Mouse (Mus musculus): ENCODE measurements around the gene Adipor1. TPM values are rescaled to one million over a fixed set of nuclear protein-coding genes. Genes with fewer than 3 reads are reported as not detected.

Adipor1 gene
- total RNA-seq (2017), result 373 and 380 TPM in 2 replicates

DNA sequence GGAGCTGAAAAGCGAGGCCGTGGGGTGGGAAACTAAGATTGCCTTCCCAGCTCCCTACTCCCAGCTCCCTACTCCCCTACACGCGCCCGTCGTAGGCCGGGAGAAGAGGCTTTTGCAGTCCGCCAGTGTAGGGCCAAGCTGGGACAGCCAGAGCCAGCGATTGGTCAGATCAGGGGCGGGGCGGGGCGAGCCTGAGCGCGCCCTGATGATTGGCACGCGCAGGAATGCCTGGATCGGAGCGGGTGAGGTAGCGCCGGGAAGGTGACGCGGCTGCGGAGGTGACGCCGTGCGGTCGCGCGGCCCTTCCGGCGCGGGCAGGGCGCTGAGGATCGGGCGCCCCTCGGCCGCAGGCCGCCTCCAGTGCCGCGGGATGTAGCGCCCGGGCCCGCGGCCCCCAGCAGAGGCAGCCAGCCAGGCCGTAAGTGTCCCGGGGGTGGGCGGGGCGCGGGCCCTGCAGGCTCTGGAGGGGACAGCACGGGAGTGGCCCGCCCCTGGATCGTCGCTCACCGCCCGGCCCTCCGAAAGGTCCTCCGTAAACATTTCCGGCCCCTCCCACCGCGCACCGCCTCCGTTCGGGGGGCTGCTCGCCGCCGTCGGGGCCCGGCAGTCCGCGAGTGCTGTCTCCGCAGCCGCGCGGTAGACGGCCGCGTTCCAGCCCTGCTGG lies at the start of gene Adipor1:
Gene Adipor1, plus strand, starts transcription at position 211 of the 664 bp plus-strand sequence.
- peak; percentile 91 for ATAC-seq (ENCODE audit: extremely low read depth, insufficient number of reproducible peaks, low FRiP score, poor library complexity, severe bottlenecking)

DNA sequence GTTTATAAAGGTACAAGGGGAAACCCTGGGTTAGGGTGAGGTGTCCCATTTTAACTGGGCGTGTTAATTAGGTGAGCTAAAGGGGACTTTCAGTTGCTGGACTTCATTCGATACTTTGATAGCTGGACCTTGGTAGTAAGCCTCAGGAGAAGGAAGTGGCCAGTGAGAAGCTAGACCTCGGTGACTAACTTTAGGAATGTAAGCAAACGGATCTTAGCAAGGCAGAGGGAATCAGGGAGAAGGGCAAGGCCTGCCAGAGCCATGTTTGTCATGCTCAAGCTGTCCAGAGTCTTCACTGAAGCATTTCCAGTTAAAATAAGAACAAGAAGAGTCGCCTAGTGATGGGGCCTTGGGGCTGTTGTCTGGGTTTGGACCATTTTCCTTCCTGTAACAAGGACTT lies 49.7 kb upstream of the Adipor1 start:
- ATAC-seq (ENCODE audit: extremely low read depth, insufficient number of reproducible peaks, low FRiP score, poor library complexity, severe bottlenecking), result no peak

DNA sequence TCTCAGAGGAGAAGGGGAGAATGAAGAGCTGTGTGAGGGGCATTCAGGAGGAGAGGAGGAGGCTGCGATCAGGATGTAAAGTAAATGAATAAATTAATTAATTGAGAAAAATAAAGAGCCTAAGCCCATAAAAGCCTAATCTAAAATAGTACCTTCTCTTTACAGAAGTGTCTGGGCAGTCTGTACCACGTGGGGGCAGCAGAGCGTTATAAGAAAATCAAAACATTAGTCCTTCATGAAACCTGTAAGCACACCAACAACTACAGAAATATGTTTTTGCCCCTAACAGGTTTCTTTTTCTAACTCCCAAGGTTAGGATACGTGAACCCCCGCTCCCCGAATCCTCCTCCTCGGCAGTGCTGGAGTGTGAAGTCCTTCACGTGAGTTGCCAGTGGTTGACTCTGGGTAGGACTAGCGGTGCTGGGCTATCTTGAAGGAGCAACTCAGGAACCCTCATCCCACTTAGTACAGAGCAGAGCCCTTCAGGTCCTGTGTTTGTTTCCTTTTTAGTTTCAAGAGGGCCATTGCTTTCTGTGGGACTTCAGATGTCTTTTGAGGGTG lies 46.3 kb upstream of the Adipor1 start:
- ATAC-seq (ENCODE audit: extremely low read depth, insufficient number of reproducible peaks, low FRiP score, poor library complexity, severe bottlenecking), result peak; percentile 55; the same call in 1 of the 2 replicates

DNA sequence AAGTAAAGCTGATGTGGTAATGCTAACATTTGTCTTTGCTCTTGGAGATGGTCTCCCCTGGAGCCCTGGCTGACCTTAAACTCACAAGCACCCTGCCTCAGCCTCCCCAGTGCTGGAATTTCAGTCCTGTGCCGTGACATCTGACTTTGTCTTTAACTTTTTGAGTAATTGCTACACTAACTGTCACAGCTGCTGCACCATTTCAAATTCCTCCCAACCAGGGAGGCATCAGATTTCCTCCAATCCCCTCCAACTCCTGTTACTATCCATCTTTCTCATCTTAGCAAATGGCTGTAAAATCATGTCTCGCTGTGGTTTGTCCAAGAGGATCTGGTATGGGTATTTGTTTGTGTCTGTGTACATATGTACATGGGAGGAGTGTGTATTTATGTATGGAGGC lies 41.1 kb upstream of the Adipor1 start:
- no peak for ATAC-seq (ENCODE audit: extremely low read depth, insufficient number of reproducible peaks, low FRiP score, poor library complexity, severe bottlenecking)

DNA sequence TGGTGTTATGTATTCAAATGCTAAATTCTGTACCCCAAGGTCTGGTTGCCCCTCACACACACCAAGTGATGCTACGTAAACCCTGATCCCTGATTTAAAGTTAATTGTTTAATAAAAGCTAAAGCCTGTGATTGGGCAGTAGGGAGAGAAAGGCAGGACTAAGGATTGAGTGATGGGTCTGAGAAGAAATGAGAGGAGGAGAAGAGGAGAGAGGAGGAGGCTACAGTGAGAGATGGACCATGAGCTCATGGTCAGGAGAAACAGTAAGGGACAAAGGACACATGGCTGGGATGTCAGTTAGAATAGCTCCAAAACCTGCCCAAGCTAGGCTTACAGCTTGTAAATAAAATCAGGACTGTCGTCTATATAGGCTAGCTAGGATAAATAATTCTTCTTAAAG lies 34.1 kb upstream of the Adipor1 start:
- ATAC-seq (ENCODE audit: extremely low read depth, insufficient number of reproducible peaks, low FRiP score, poor library complexity, severe bottlenecking), result no peak

DNA sequence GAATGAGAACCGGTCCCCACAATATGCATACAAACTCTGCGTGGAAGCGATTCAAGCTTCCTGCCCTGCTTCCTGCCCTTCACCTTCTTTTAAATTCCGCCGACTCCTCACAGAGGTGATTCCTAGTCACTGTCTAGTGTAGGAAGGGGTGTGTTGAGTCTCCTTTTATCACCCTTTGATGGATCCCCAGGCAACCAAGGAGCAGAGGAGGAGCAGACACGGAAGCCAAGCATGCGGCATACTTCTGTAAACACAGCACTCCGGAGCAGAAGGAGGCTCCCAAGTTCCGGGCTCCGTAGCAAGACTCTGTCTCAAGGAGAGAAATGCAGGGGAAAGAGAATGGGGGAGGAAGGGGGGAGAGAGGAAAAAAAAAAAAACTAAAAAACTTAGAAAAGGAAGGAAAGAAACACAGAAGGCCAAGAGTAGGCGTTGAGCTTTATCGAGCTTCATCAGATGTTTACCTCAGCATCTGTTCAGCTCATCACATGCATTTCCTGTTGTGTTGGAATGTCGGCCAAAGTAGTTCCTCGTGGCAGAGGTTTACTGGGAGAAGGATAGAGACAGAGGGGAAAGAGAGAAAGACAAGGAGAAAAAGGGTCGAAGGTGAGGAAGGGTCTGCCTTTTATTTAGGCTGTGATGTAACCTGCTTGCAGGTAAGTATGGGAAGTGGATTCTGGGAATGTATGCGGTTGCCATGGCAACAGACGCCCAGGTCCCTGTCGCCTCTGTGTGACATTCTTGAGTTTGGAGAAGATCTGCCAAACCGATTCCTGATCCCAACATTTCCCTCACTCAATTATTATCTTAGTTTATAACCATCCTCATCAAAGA lies 33.2 kb upstream of the Adipor1 start:
- no peak for ATAC-seq (ENCODE audit: extremely low read depth, insufficient number of reproducible peaks, low FRiP score, poor library complexity, severe bottlenecking)

DNA sequence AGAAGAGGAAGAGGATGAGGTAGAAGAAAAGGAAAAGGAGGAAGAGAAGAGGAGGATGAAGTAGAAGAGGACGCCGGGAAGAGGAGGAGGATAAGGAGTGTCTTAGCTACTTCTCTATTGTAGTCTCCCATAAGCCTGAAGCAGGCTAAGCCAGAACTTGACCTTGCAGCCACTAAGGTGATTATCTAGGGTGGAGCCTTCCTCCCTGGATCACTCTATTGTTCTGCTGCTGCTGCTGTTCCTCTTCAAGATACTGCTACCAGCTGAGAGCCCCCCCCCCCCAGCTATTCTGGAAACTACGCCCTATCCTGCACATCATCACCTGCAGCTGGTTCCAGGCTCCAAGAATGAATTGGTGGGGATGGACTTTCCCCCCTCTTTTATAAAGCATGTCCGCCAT lies 30.6 kb upstream of the Adipor1 start:
- no peak for ATAC-seq (ENCODE audit: extremely low read depth, insufficient number of reproducible peaks, low FRiP score, poor library complexity, severe bottlenecking)

DNA sequence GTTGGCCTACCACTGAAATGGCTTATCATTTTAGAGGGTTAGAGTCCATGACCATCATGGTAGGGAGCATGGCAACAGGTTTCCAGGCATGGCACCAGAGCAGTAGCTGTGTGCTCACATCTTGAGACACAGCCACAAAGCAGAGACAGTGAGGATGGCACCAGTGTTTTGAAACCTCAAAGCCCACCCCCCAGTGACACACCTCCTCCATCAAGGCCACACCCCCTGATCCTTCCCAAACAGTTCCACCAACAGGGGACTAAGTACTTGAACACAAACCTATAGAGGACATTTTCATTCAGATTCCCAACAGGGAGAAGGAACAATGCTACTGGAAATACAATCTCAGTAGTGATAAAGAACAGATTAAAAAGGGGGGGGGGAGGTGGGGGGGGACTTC lies 30.0 kb upstream of the Adipor1 start:
- ATAC-seq (ENCODE audit: extremely low read depth, insufficient number of reproducible peaks, low FRiP score, poor library complexity, severe bottlenecking), result no peak

DNA sequence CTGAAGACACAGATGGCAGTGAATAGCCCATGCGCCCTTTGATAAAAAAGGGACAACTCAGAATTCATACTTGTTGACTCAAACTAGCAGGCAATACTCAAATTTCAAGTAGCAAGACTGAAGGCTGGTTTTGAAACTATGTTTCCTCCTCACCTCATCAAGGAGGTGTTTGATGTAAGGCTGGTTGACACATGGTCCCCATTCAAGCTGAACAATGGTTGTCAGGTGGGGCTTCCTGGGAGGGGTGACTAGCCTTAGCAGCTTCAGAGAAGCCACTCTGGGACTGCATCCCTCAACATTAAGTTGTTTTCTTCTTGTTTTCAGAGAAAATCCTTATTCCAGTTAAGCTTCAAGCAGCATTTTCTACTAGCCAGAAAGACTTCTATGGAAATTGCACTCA lies 29.5 kb upstream of the Adipor1 start, which contains the start of gene 4933406M09Rik:
Gene 4933406M09Rik, plus strand, starts transcription at position 275 of the 400 bp plus-strand sequence.
- ATAC-seq (ENCODE audit: extremely low read depth, insufficient number of reproducible peaks, low FRiP score, poor library complexity, severe bottlenecking), result no peak

DNA sequence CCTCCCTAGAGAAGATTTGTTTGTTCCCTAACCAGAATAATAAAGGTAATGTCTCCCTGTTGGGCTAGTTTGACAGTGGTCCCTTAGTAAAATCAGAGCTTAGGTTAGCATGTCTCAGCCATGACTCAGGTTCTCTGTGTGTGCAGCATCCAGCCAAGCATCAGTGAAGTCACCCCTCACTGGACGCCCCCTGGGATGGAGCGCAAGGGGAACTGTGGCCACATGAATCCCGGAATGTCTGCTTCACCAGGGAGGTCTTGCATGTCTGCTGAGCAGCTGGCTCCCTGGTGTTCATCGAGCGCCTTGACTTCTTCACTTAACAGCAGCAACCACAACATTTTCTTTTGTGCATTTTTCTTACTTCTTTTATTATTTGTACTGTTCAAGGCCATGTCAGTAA lies 21.4 kb upstream of the Adipor1 start:
- ATAC-seq (ENCODE audit: extremely low read depth, insufficient number of reproducible peaks, low FRiP score, poor library complexity, severe bottlenecking), result no peak

DNA sequence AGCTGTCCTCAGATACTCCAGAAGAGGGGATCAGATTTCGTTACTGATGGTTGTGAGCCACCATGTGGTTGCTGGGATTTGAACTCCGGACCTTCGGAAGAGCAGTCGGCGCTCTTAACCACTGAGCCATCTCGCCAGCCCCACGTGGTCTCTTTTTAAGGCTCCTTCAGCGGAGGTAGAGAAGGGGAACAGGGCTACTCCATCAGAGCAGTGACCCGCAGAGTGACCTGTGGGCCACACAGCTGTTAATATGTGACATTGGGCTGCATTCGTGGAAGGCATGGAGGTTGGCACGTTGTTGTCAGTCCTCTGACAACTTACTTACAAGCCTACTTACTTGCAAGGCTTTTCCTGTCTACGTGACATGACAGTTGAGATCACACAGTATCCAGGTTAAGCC lies 17.0 kb upstream of the Adipor1 start:
- no peak for ATAC-seq (ENCODE audit: extremely low read depth, insufficient number of reproducible peaks, low FRiP score, poor library complexity, severe bottlenecking)

DNA sequence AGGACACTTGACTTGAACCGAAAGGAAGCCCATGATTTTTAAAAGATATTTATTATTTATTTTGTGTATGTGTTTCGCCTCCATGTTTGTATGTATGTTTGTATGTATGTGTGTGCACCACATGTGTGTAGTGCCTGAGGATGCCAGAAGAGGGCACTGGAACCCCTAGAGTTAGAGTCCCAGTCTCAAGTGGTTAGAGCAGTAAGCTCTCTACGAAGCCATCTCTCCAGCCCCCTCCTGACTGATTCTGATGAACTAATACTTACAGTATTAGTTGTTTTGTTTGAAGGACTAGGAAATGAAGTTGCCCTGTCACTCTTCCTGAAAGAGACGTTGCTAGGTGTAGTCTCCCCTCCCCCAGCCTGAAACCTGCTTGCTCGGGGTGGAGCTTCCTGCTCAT lies 15.4 kb upstream of the Adipor1 start:
- ATAC-seq (ENCODE audit: extremely low read depth, insufficient number of reproducible peaks, low FRiP score, poor library complexity, severe bottlenecking), result peak; percentile 51; the same call in 1 of the 2 replicates

DNA sequence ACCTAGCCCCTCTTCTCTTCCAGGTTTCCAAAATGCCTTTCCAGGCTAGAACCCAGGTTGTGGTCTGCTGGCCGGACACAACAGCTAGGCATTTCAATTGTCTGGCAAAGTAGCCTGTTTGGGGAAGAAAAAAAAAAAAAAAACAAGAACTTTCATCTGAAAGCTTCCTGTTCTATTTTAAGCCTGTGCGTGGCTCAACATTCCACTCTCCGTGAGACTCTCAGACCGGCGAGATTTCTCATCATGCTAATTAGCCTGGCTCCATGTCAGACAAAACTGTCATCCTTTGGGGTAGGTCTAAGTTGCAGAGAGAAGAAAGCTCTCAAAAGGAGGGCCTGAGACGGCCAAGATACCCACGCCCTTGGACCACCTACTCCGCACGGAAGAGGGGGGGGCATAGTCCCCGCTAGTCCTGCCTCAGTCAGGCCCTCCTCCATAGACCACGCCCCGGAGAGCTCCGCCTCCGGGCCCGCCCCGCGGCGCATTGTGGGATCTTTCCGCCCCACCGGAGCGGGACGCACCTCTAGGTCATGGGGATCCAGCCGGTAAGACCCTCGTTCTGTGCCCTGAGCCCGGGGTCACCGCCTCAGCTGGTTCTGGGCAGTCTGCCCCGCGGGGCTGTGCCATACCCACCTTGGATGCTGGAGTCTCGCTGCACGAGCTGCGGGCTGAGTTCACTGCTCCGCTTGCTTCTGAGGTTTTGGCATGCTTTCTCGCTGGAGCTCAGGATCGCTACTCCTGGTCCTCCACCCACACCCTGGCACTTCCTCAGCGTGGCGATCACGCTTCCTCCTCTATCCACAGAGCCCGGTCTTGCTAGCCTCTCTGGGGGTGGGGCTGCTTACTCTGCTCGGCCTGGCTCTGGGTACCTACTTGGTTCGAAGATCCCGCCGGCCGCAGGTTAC lies 9.4 kb upstream of the Adipor1 start, which contains the start of gene Cyb5r1:
Gene Cyb5r1, plus strand, starts transcription at position 51 of the 905 bp plus-strand sequence.
- ATAC-seq (ENCODE audit: extremely low read depth, insufficient number of reproducible peaks, low FRiP score, poor library complexity, severe bottlenecking), result peak; percentile 86

DNA sequence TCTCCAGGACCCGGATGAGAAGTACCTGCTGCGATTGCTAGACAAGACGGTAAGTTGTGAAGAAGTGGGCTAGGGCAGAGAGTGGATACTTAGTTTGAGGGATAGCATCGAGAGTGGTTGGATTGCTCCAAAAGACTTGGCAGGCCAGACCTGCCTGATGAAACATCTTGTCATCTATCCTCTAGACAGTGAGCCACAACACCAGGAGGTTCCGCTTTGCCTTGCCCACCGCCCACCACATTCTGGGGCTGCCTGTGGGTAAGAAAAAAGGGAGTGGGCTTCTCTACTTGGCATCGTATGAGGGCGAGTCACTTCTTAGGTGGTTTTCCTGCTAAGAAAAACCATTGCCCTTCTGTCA lies 8.8 kb upstream of the Adipor1 start:
- peak; percentile 7; the same call in 1 of the 2 replicates for ATAC-seq (ENCODE audit: extremely low read depth, insufficient number of reproducible peaks, low FRiP score, poor library complexity, severe bottlenecking)

DNA sequence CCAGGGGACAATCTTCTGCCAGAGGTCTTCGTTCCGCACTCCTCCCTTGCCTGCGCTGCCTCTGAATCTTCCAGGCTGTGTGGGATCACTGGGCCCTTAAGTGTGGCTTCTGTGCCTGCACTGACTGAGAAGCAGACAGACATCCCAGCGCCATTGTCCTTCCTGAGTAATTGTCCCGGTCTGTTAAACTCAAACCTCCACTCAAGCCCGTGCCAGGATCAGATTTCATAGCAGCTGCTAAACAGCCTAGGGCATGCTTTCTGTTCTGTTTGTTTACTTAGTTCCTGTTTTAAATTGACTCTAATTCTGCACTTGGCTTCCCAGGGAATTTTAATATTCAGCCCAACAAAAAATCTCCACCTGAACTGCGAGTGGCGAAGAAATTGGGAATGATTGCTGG lies 7.1 kb upstream of the Adipor1 start:
- ATAC-seq (ENCODE audit: extremely low read depth, insufficient number of reproducible peaks, low FRiP score, poor library complexity, severe bottlenecking), result no peak

DNA sequence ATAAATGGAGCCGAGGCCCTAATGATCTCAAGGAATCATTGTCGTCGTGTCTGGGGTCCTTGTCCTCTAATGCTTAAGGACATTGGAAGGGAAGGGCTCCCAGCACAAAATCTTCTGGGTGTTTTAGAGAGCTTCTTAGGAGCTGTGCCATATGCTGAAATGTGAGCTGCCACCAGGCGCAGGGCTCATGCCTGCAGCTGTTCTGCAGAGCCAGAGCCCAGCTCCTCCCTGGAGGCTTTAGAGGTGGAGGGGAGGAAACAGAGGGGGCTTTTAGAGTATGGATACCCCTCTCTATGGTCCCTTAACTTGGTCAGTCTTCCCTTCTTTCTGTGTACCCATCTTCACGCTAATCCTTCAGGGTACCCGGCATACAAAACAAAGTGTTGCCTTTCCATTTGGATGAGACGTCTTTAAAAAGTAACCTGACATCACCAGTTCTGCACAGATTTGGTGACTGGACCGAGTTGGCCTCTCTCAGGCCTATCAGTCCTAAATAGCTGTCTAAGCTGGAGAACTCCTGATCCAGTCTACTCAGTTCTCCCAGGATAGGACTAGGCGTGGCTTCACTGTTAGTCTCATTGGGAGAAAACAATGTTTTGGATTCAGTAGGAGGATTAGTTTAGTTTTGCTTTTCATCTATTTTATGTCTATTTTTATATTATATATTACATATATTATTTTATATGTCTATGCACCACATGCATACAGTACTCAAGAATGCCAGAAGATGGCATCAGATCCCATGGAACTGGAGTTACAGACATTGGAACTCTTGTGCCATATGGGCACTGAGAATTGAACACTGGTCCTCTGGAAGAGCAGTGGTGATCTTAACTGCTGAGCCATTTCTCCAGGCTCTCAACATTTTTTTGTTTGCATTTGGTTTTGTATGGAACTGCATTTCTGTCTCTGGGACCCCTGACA lies 3.2 kb upstream of the Adipor1 start:
- ATAC-seq (ENCODE audit: extremely low read depth, insufficient number of reproducible peaks, low FRiP score, poor library complexity, severe bottlenecking), result no peak

DNA sequence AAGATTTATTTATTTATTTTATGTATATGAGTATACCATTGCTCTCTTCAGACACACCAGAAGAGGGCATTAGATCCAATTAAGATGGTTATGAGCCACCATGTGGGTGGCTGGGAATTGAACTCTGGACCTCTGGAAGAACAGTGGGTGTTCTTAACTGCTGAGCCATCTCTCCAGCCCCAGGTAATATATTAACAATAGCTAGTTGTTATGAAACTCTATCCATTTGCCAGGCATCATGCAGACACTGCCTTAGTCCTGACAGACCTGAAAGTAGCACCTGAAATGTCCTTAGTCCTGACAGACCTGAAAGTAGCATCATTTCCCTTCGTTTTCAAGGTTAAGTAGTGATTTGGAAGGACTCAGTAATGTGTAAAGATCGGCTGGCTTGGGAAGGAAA lies 1.1 kb upstream of the Adipor1 start:
- ATAC-seq (ENCODE audit: extremely low read depth, insufficient number of reproducible peaks, low FRiP score, poor library complexity, severe bottlenecking), result no peak

Data from neutrophil, adult 5-6 weeks (primary cell).